In genomic region chr5:138458371-138458770, GRCm38 (mm10) we compare ENCODE assay signal across 26 mouse cellular contexts. TPM values are rescaled to one million over a fixed set of nuclear protein-coding genes. Genes with fewer than 3 reads are reported as not detected.
DNase-seq lines count a peak whose midpoint lies in the region; ATAC-seq and TF ChIP-seq lines count a peak whose summit lies in the region.
"Had no signal": no experiment of that assay in that cellular context is flagged by ENCODE, and none has a peak within 500 bp of the region (broad histone marks: within the 10 kb centered on the region; RNA-seq: fewer than 3 reads in every experiment).

No protein-coding gene starts in this region.

- 94% methylated on average over 4 of the region's 4 CpGs for WGBS in midbrain, postnatal 0 days
- 94% methylated on average over 4 of the region's 4 CpGs for WGBS in midbrain, embryonic 15.5 days
- WGBS in forebrain, embryonic 12.5 days: 96% methylated on average over 4 of the region's 4 CpGs

- in situ Hi-C loops in ES-E14 (cut with MboI; ENCODE audit: low sequenced_read_pairs in 2 of 2, unreplicated experiment in 2 of 2): no loop called here

- no peak overlapping the region for H3K27ac ChIP-seq in midbrain, postnatal 0 days (ENCODE audit: low read depth, low read length)
- no peak overlapping the region for H3K27ac ChIP-seq in midbrain, embryonic 15.5 days
- no peak overlapping the region for H3K27ac ChIP-seq in ES-E14 (ENCODE audit: insufficient read depth, low read depth, low read length, poor library complexity, severe bottlenecking)
- no peak overlapping the region for H3K27ac ChIP-seq in layer of hippocampus, adult 2 months
- H3K27ac ChIP-seq in forebrain, embryonic 12.5 days: no peak overlapping the region
- H3K27ac ChIP-seq: embryonic facial prominence, embryonic 12.5 days; embryonic facial prominence, embryonic 15.5 days; forebrain, embryonic 15.5 days; heart, embryonic 15.5 days; hindbrain, embryonic 10.5 days; hindbrain, embryonic 13.5 days had no signal

- H3K9ac ChIP-seq in midbrain, postnatal 0 days (replicated peaks; ENCODE audit: low read length, poor library complexity, severe bottlenecking): no peak overlapping the region
- H3K9ac ChIP-seq in midbrain, embryonic 15.5 days: no peak overlapping the region
- no peak overlapping the region for H3K9ac ChIP-seq in ES-E14 (ENCODE audit: insufficient read depth, low read depth, low read length, poor library complexity, severe bottlenecking)
- no peak overlapping the region for H3K9ac ChIP-seq in forebrain, embryonic 12.5 days
- H3K9ac ChIP-seq: embryonic facial prominence, embryonic 12.5 days; embryonic facial prominence, embryonic 15.5 days; forebrain, embryonic 15.5 days; heart, embryonic 12.5 days; heart, embryonic 15.5 days; hindbrain, embryonic 13.5 days had no signal

- peaks cover 50% of the 10 kb centered on the region for H3K36me3 ChIP-seq in midbrain, postnatal 0 days (ENCODE audit: insufficient read depth, low read length)
- H3K36me3 ChIP-seq in midbrain, embryonic 15.5 days (replicated peaks): peaks cover 62% of the 10 kb centered on the region
- peaks cover 7% of the 10 kb centered on the region for H3K36me3 ChIP-seq in ES-E14 (ENCODE audit: control insufficient read depth, insufficient read depth, low read length, poor library complexity, severe bottlenecking)
- peaks cover 73% of the 10 kb centered on the region for H3K36me3 ChIP-seq in forebrain, embryonic 12.5 days (replicated peaks)

- H3K27me3 ChIP-seq in midbrain, postnatal 0 days (ENCODE audit: insufficient read depth, low read length): no peaks in the 10 kb centered on the region
- H3K27me3 ChIP-seq in midbrain, embryonic 15.5 days (replicated peaks): no peaks in the 10 kb centered on the region
- no peaks in the 10 kb centered on the region for H3K27me3 ChIP-seq in forebrain, embryonic 12.5 days
- H3K27me3 ChIP-seq: embryonic facial prominence, embryonic 12.5 days; embryonic facial prominence, embryonic 15.5 days; forebrain, embryonic 15.5 days; heart, embryonic 12.5 days; heart, embryonic 15.5 days; hindbrain, embryonic 13.5 days had no signal

- H3K4me1 ChIP-seq in midbrain, postnatal 0 days (ENCODE audit: insufficient read depth, low read length): no peaks in the 10 kb centered on the region
- no peaks in the 10 kb centered on the region for H3K4me1 ChIP-seq in midbrain, embryonic 15.5 days
- peaks cover 0 to 3% of the 10 kb centered on the region in 2 experiments; a peak in 1 of 4 replicates for H3K4me1 ChIP-seq in ES-E14 (ENCODE audit: control insufficient read depth in 2 of 2, insufficient read depth in 2 of 2, low read length in 2 of 2, poor library complexity in 1 of 2)
- H3K4me1 ChIP-seq in forebrain, embryonic 12.5 days: no peaks in the 10 kb centered on the region
- H3K4me1 ChIP-seq: embryonic facial prominence, embryonic 12.5 days; embryonic facial prominence, embryonic 15.5 days; forebrain, embryonic 15.5 days; heart, embryonic 12.5 days; heart, embryonic 15.5 days; hindbrain, embryonic 10.5 days; hindbrain, embryonic 13.5 days had no signal

- 0 out of 2 replicates have a peak, but pooled peaks have one; percentile 12 for TF ChIP-seq CTCF in midbrain, postnatal 0 days (IDR thresholded peaks at IDR 0.05)
- no peak for TF ChIP-seq CTCF in layer of hippocampus, adult 2 months (conservative IDR thresholded peaks at IDR 0.05)

- H3K9me3 ChIP-seq in midbrain, postnatal 0 days (ENCODE audit: low read length): peaks cover 16% of the 10 kb centered on the region
- peaks cover 16% of the 10 kb centered on the region for H3K9me3 ChIP-seq in midbrain, embryonic 15.5 days
- no peaks in the 10 kb centered on the region for H3K9me3 ChIP-seq in ES-E14 (ENCODE audit: control insufficient read depth, insufficient read depth, low read depth, low read length)
- peaks cover 36% of the 10 kb centered on the region for H3K9me3 ChIP-seq in forebrain, embryonic 12.5 days

- H3K4me2 ChIP-seq in midbrain, postnatal 0 days (ENCODE audit: low read depth, low read length, poor library complexity, severe bottlenecking): no peak overlapping the region
- no peak overlapping the region for H3K4me2 ChIP-seq in midbrain, embryonic 15.5 days
- no peak overlapping the region for H3K4me2 ChIP-seq in forebrain, embryonic 12.5 days
- H3K4me2 ChIP-seq: embryonic facial prominence, embryonic 12.5 days; embryonic facial prominence, embryonic 15.5 days; forebrain, embryonic 15.5 days; heart, embryonic 12.5 days; heart, embryonic 15.5 days; hindbrain, embryonic 13.5 days had no signal

- DNase-seq in midbrain, postnatal 0 days (ENCODE audit: low spot score): no peak
- DNase-seq in ES-E14 (ENCODE audit: low read depth, low spot score): no peak
- peak; percentile 55 for DNase-seq in ZHBTc4 (ENCODE audit: low read depth, low spot score)
- no peak for DNase-seq in layer of hippocampus, adult 2 months (ENCODE audit: low spot score in 2 of 2)
- no peak for DNase-seq in layer of hippocampus, adult 8-10 months (ENCODE audit: low spot score in 2 of 2)
- DNase-seq: adrenal gland, adult 8-10 months; adrenal gland, postnatal 25 days; cerebellum, adult 18-20 months; cerebellum, adult 9-10 months; cerebellum, postnatal 14 days; gastrocnemius, postnatal 25 days; heart, adult 18-20 months; heart, postnatal 10 days; heart, postnatal 36 days had no signal

- no peak for ATAC-seq in midbrain, postnatal 0 days (ENCODE audit: low FRiP score)
- ATAC-seq in midbrain, embryonic 15.5 days (replicated peaks): no peak
- ATAC-seq in forebrain, embryonic 12.5 days (ENCODE audit: low FRiP score): no peak
- ATAC-seq: CD4-positive, CD25-positive, alpha-beta regulatory T cell, adult 4 months; forebrain, embryonic 15.5 days; hindbrain, embryonic 16.5 days; intestine, embryonic 16.5 days had no signal

- no peak overlapping the region for H3K4me3 ChIP-seq in midbrain, postnatal 0 days (ENCODE audit: low read depth, low read length)
- H3K4me3 ChIP-seq in midbrain, embryonic 15.5 days: no peak overlapping the region
- H3K4me3 ChIP-seq in ES-E14 (ENCODE audit: insufficient read depth in 1 of 2, low read depth in 1 of 2, low read length in 2 of 2, poor library complexity in 1 of 2, severe bottlenecking in 1 of 2): no peak overlapping the region
- H3K4me3 ChIP-seq in layer of hippocampus, adult 2 months: no peak overlapping the region
- no peak overlapping the region for H3K4me3 ChIP-seq in forebrain, embryonic 12.5 days (replicated peaks)
- H3K4me3 ChIP-seq: embryonic facial prominence, embryonic 12.5 days; embryonic facial prominence, embryonic 15.5 days; forebrain, embryonic 15.5 days; heart, embryonic 12.5 days; heart, embryonic 15.5 days; hindbrain, embryonic 10.5 days; hindbrain, embryonic 13.5 days had no signal

TF ChIP-seq in ES-E14, 5 proteins besides CTCF, POLR2A, EP300 and RAD21:
- TF ChIP-seq ZNF384 (IDR thresholded peaks at IDR 0.05; ENCODE audit: low read depth, low read length): peak; percentile 94
- TF ChIP-seq HCFC1 (IDR thresholded peaks at IDR 0.05; ENCODE audit: borderline replicate concordance, insufficient read depth, low read length): no peak
- TF ChIP-seq MAFK (IDR thresholded peaks at IDR 0.05; ENCODE audit: insufficient read depth, low read depth, low read length): peak; percentile 82

RNA-seq across cellular contexts. Expression of gene Zfp157, which starts 17.1 kb away (rescaled TPM):
- total RNA-seq in midbrain, postnatal 0 days (2014; rRNA removed): 46.9 and 51.1 TPM in 2 replicates
- 44.4 and 45.3 TPM in 2 replicates for polyA plus RNA-seq in midbrain, postnatal 0 days (2015; fragmentation: Nextera tagmentation; extraction: Ambion mirVana)
- 70.4 and 79.7 TPM in 2 replicates for polyA plus RNA-seq in midbrain, embryonic 15.5 days (2015; fragmentation: Nextera tagmentation; extraction: Ambion mirVana)
- 12.9 and 14.9 TPM in 2 replicates for total RNA-seq in ES-E14 (2012; rRNA removed)
- 10 to 100 TPM; 22.6 to 26.7 TPM for total RNA-seq in layer of hippocampus, adult 2 months (2021)
- polyA plus RNA-seq in forebrain, embryonic 12.5 days (2016; fragmentation: Nextera tagmentation; extraction: Ambion mirVana): 63.7 and 64.7 TPM in 2 replicates
- total RNA-seq in layer of hippocampus, adult 8-10 months (2022): 10 to 100 TPM; 21.1 to 29.6 (median 24.7) TPM
